Mouse (Mus musculus) gastrocnemius, adult 18-20 months (tissue): Measurements from ENCODE around the gene Rtel1. TPM values are rescaled to one million over a fixed set of nuclear protein-coding genes. Genes with fewer than 3 reads are reported as not detected.

Source experiments
- DNase-seq: peaks from one replicate; pipeline ENCODE4 v3.0.0; 2021; ENCODE audit warnings: low spot score
- long read RNA-seq, 2 experiments: library from polyadenylated mRNA; stranded (forward); transcript quantifications; one replicate each; pipeline ENCODE4 v2.0.0; 2021
- total RNA-seq, 2 experiments: library from RNA; stranded (reverse); gene quantifications; 2 replicates each; pipeline ENCODE4 v1.2.3; 2021

Rtel1 gene
- 10 to 100 TPM in 1 of 2 experiments, 1 to 10 TPM in 1; 7.3 to 10.8 TPM for total RNA-seq
- long read RNA-seq, experiment 1, partial matches to known transcripts: 0 of 4 reads
- long read RNA-seq, experiment 1, other reads (novel, unspliced or antisense): 4 of 4 reads
- long read RNA-seq, experiment 2, partial matches to known transcripts: 1 of 3 reads
- long read RNA-seq, experiment 2, other reads (novel, unspliced or antisense): 2 of 3 reads

- peak; percentile 87 for DNase-seq
Measured at GRCm38 (mm10) chr2:181319248-181320102, at the start of gene Rtel1. TSS of gene Rtel1 (plus strand) at chr2:181319739.

GRCm38 (mm10) chr2:181272092-181272491 is 47.4 kb upstream of the Rtel1 start:
- no peak for DNase-seq

- no peak for DNase-seq
Measured at GRCm38 (mm10) chr2:181273829-181274228, 45.7 kb upstream of the Rtel1 start.

GRCm38 (mm10) chr2:181274639-181275038 is 44.9 kb upstream of the Rtel1 start:
- DNase-seq: no peak

GRCm38 (mm10) chr2:181276766-181277165 is 42.8 kb upstream of the Rtel1 start:
- no peak for DNase-seq

- no peak for DNase-seq
Measured at GRCm38 (mm10) chr2:181277866-181278265, 41.7 kb upstream of the Rtel1 start.

GRCm38 (mm10) chr2:181279968-181280367 is 39.6 kb upstream of the Rtel1 start:
- DNase-seq: no peak

GRCm38 (mm10) chr2:181286629-181287337 is 32.8 kb upstream of the Rtel1 start:
- DNase-seq: no peak

GRCm38 (mm10) chr2:181287338-181287957 is 32.1 kb upstream of the Rtel1 start:
- peak; percentile 77 for DNase-seq

GRCm38 (mm10) chr2:181287958-181288350 is 31.6 kb upstream of the Rtel1 start, which contains the start of gene Gmeb2:
TSS of gene Gmeb2 (minus strand) at chr2:181288035.
- peak; percentile 93 for DNase-seq

GRCm38 (mm10) chr2:181288691-181289090 is 30.8 kb upstream of the Rtel1 start:
- DNase-seq: no peak

- no peak for DNase-seq
Measured at GRCm38 (mm10) chr2:181290937-181291336, 28.6 kb upstream of the Rtel1 start.

- no peak for DNase-seq
Measured at GRCm38 (mm10) chr2:181302041-181302440, 17.5 kb upstream of the Rtel1 start.

- no peak for DNase-seq
Measured at GRCm38 (mm10) chr2:181304944-181305343, 14.6 kb upstream of the Rtel1 start.

GRCm38 (mm10) chr2:181307144-181307804 is 12.3 kb upstream of the Rtel1 start:
- DNase-seq: peak; percentile 15

GRCm38 (mm10) chr2:181312435-181312834 is 7.1 kb upstream of the Rtel1 start:
- no peak for DNase-seq

GRCm38 (mm10) chr2:181313006-181313343 is 6.6 kb upstream of the Rtel1 start:
- DNase-seq: no peak

- no peak for DNase-seq
Measured at GRCm38 (mm10) chr2:181313344-181314079, 6.0 kb upstream of the Rtel1 start.

- DNase-seq: peak; percentile 12
Measured at GRCm38 (mm10) chr2:181314080-181314810, 5.3 kb upstream of the Rtel1 start, which contains the start of gene Stmn3. TSS of gene Stmn3 (minus strand) at chr2:181314500.

- DNase-seq: no peak
Measured at GRCm38 (mm10) chr2:181320103-181320499, 562 bp downstream of the Rtel1 start.
